Mouse (Mus musculus): ENCODE measurements around the gene Zscan21.

- TF ChIP-seq ZNF384 (IDR thresholded peaks at IDR 0.05; ENCODE audit: low read depth, low read length) (no peak), CHD2 (IDR thresholded peaks at IDR 0.05; ENCODE audit: low read depth, low read length) (no peak), HCFC1 (IDR thresholded peaks at IDR 0.05; ENCODE audit: borderline replicate concordance, insufficient read depth, low read length) (no peak)
Observed at GRCm38 (mm10) chr5:138073803-138074202, 42.9 kb upstream of the Zscan21 start.
